ENCODE assay signal across 14 mouse cellular contexts in the genomic region with DNA sequence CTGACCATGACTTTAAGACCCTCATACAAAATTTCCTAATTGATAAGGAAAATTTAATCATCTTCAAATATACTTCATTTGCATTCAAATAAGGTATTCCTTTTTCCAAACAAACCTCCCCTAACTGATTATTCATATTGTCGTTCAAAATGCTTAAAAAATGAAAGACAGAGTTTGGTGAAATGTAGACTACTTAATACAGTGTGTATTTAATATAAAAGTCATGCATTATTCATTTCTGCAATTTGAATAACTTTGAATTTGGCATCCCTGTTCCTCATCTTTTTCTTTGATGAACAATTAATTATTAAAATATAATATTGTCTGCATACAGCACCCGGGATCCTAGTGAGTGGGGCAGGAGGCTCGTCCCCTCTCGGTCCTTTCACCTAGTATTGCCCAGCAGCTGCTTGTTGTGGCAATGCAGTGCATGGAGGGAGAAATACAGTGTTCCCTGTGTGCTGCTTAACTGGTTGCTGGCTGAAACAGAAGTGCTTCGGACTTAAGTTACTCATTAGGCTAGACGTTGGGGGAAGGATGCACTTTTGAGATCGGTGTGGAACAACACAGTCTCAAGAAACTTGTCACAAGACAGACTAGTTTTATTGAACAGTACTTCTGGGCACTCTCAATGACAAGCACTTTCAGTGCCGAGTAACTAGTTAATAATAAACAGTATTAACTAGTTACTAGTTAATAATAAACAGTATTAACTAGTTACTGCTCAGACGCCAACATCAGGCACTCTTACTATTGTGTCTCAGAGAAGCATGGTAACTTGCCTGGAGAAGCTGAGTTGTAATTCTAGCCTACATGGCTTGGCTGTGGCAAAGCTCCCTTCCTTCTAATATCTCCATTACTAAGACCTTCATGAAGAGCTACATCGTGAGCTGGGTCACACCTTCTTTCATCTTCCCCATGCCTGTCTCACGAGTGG.
DNase-seq lines count a peak whose midpoint lies in the region; ATAC-seq lines count a peak whose summit lies in the region.
"Had no signal": no experiment of that assay in that cellular context is flagged by ENCODE, and none has a peak within 500 bp of the region (broad histone marks: within the 10 kb centered on the region; RNA-seq: fewer than 3 reads in every experiment).

No protein-coding gene starts in this region.

- no peaks in the 10 kb centered on the region for H3K36me3 ChIP-seq in forebrain, embryonic 16.5 days (ENCODE audit: control insufficient read depth, insufficient read depth)
- H3K36me3 ChIP-seq in forebrain, embryonic 10.5 days (replicated peaks) = no peaks in the 10 kb centered on the region
- no peaks in the 10 kb centered on the region for H3K36me3 ChIP-seq in intestine, embryonic 15.5 days
- H3K36me3 ChIP-seq in kidney, embryonic 14.5 days (ENCODE audit: control insufficient read depth, insufficient read depth, low read length) = no peaks in the 10 kb centered on the region
- H3K36me3 ChIP-seq in liver, embryonic 15.5 days (replicated peaks) = no peaks in the 10 kb centered on the region
- H3K36me3 ChIP-seq: forebrain, embryonic 12.5 days; limb, embryonic 12.5 days had no signal

- WGBS in forebrain, embryonic 16.5 days = 77% methylated on average over 11 of the region's 11 CpGs
- WGBS in forebrain, embryonic 10.5 days = 89% methylated on average over 11 of the region's 11 CpGs
- WGBS in intestine, embryonic 15.5 days = 66% methylated on average over 11 of the region's 11 CpGs
- 66% methylated on average over 11 of the region's 11 CpGs for WGBS in kidney, embryonic 14.5 days
- 51% methylated on average over 11 of the region's 11 CpGs for WGBS in liver, embryonic 15.5 days (ENCODE audit: insufficient replicate concordance)

- no peak overlapping the region for H3K4me2 ChIP-seq in forebrain, embryonic 16.5 days (ENCODE audit: low read length)
- no peak overlapping the region for H3K4me2 ChIP-seq in intestine, embryonic 15.5 days (replicated peaks)
- H3K4me2 ChIP-seq in kidney, embryonic 14.5 days (replicated peaks; ENCODE audit: low read depth, low read length) = no peak overlapping the region
- no peak overlapping the region for H3K4me2 ChIP-seq in liver, embryonic 15.5 days
- H3K4me2 ChIP-seq: forebrain, embryonic 12.5 days; limb, embryonic 12.5 days had no signal

- H3K9me3 ChIP-seq in forebrain, embryonic 16.5 days (ENCODE audit: control insufficient read depth, low read length) = no peaks in the 10 kb centered on the region
- no peaks in the 10 kb centered on the region for H3K9me3 ChIP-seq in forebrain, embryonic 10.5 days
- H3K9me3 ChIP-seq in intestine, embryonic 15.5 days = no peaks in the 10 kb centered on the region
- H3K9me3 ChIP-seq in kidney, embryonic 14.5 days (ENCODE audit: control insufficient read depth, low read length) = no peaks in the 10 kb centered on the region
- H3K9me3 ChIP-seq in liver, embryonic 15.5 days (replicated peaks) = no peaks in the 10 kb centered on the region
- H3K9me3 ChIP-seq: forebrain, embryonic 12.5 days; limb, embryonic 12.5 days had no signal

- DNase-seq in forebrain, embryonic 10.5 days (ENCODE audit: extremely low spot score, low spot score) = no peak
- DNase-seq in embryo, embryonic 9.5 days (ENCODE audit: extremely low spot score) = no peak
- DNase-seq in spleen, postnatal 14 days (ENCODE audit: low spot score in 2 of 2) = no peak
- DNase-seq in gastrocnemius, adult 18-20 months (ENCODE audit: low spot score) = no peak
- DNase-seq: cerebellum, postnatal 14 days; embryo, embryonic 11 days; heart, adult 2 months; thymus, postnatal 36 days had no signal

- H3K9ac ChIP-seq in forebrain, embryonic 16.5 days (replicated peaks; ENCODE audit: low read depth, low read length) = no peak overlapping the region
- H3K9ac ChIP-seq in intestine, embryonic 15.5 days = no peak overlapping the region
- no peak overlapping the region for H3K9ac ChIP-seq in kidney, embryonic 14.5 days (ENCODE audit: low read depth, low read length)
- no peak overlapping the region for H3K9ac ChIP-seq in liver, embryonic 15.5 days
- H3K9ac ChIP-seq: forebrain, embryonic 12.5 days; limb, embryonic 12.5 days had no signal

- no peak overlapping the region for H3K27ac ChIP-seq in forebrain, embryonic 16.5 days (ENCODE audit: low read length)
- H3K27ac ChIP-seq in forebrain, embryonic 10.5 days = no peak overlapping the region
- no peak overlapping the region for H3K27ac ChIP-seq in intestine, embryonic 15.5 days
- no peak overlapping the region for H3K27ac ChIP-seq in kidney, embryonic 14.5 days (ENCODE audit: low read depth, low read length)
- H3K27ac ChIP-seq in liver, embryonic 15.5 days (replicated peaks) = peak overlapping the region; percentile 56; the same call in 1 of the 2 replicates
- H3K27ac ChIP-seq: forebrain, embryonic 12.5 days; heart, adult 2 months; limb, embryonic 12.5 days had no signal

- H3K4me1 ChIP-seq in forebrain, embryonic 16.5 days (replicated peaks; ENCODE audit: control insufficient read depth, insufficient read depth, low read length) = peaks cover 3% of the 10 kb centered on the region; the same call in 1 of the 2 replicates
- 0 out of 2 replicates have a peak, but pooled peaks cover 3% of the 10 kb centered on the region for H3K4me1 ChIP-seq in forebrain, embryonic 10.5 days
- no peaks in the 10 kb centered on the region for H3K4me1 ChIP-seq in intestine, embryonic 15.5 days (replicated peaks)
- peaks cover 18% of the 10 kb centered on the region for H3K4me1 ChIP-seq in kidney, embryonic 14.5 days (ENCODE audit: control insufficient read depth, insufficient read depth, low read length)
- no peaks in the 10 kb centered on the region; the same call in none of the 2 replicates for H3K4me1 ChIP-seq in liver, embryonic 15.5 days (replicated peaks)
- H3K4me1 ChIP-seq: forebrain, embryonic 12.5 days had no signal

- no peak overlapping the region for H3K4me3 ChIP-seq in forebrain, embryonic 16.5 days (replicated peaks; ENCODE audit: low read length)
- no peak overlapping the region for H3K4me3 ChIP-seq in forebrain, embryonic 10.5 days
- no peak overlapping the region for H3K4me3 ChIP-seq in intestine, embryonic 15.5 days (replicated peaks)
- H3K4me3 ChIP-seq in kidney, embryonic 14.5 days (ENCODE audit: low read length) = no peak overlapping the region
- no peak overlapping the region for H3K4me3 ChIP-seq in liver, embryonic 15.5 days (replicated peaks)
- H3K4me3 ChIP-seq: forebrain, embryonic 12.5 days; heart, adult 2 months; limb, embryonic 12.5 days had no signal

- H3K27me3 ChIP-seq in forebrain, embryonic 16.5 days (replicated peaks; ENCODE audit: control insufficient read depth, insufficient read depth, low read length) = no peaks in the 10 kb centered on the region
- no peaks in the 10 kb centered on the region for H3K27me3 ChIP-seq in forebrain, embryonic 10.5 days (ENCODE audit: poor library complexity, severe bottlenecking)
- H3K27me3 ChIP-seq in intestine, embryonic 15.5 days (replicated peaks) = no peaks in the 10 kb centered on the region
- no peaks in the 10 kb centered on the region for H3K27me3 ChIP-seq in kidney, embryonic 14.5 days (ENCODE audit: control insufficient read depth, insufficient read depth, low read length)
- no peaks in the 10 kb centered on the region for H3K27me3 ChIP-seq in liver, embryonic 15.5 days
- H3K27me3 ChIP-seq: forebrain, embryonic 12.5 days; limb, embryonic 12.5 days had no signal

- peak; percentile 45; the same call in 1 of the 2 replicates for ATAC-seq in forebrain, embryonic 16.5 days
- peak; percentile 36; the same call in 1 of the 2 replicates for ATAC-seq in intestine, embryonic 15.5 days
- ATAC-seq in kidney, embryonic 14.5 days (ENCODE audit: low FRiP score, low TSS enrichment) = peak; percentile 71
- peak; percentile 42; the same call in 1 of the 2 replicates for ATAC-seq in liver, embryonic 15.5 days (ENCODE audit: insufficient read depth)
